Mouse (Mus musculus): ENCODE measurements at regions not wholly inside any gene's neighbourhood (a gene's known extent, or its start where the extent isn't known, plus 50 kb on each side); places are given as distances from the start of the nearest gene placed in this dataset.

DNA sequence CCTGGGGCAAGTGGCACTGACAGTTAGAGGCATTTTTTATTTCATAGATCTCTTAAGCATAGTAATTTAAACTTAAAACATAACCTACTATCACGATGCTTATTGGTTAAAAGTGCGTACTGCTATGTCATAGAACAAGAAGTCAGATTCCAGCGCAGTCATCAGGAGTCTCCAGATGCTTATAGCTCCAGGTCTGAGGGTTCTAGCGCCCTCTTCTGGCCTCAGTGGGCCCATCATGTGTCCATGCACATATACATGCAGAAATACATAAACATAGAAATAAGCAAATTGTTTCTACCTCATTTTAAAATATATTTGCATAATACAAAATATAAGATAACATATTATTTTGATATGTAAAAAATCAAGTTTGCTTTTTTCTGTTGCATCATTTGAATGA, 1002.8 kb upstream of the Adgrl2 start:
- peak; percentile 4 for DNase-seq (ENCODE audit: low read depth, low spot score)

DNA sequence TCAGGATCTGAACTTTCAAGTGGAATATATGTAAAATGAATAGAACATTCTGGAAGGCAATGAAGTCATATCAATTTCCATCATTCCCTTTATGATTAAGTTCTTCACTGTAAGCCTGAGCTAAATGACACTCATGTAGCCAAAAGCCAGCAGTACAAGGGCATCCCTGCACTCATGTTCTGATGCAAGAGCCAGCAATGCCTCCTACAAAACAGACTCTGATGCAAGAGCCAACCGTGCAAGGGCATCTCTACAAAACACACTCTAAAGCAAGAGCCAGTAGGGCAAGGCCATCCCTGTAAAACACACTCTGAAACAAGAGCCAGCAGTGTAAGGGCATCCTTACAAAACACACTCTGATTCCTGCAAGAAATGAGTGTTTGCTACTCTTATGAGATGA, 997.4 kb upstream of the Adgrl2 start:
- DNase-seq (ENCODE audit: low read depth, low spot score): no peak

DNA sequence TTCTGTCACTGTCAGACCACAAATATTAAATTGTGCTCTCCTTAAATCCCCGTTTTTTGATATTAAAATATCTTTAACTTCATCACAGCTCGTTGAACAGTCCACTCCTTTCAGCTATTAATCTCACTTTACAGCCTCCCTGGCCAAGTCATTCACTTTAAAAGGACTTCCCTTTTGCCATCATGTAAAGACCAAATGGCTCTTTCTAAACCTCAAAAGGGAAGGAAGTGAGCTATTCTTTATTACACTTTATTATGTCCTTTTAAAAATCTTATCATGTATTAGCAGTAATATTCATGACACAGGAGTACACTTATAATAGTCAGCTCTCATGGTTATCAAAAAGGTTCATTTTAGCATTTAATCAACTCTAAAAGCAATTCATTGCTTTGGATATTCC, 966.6 kb upstream of the Adgrl2 start:
- no peak for DNase-seq (ENCODE audit: low read depth, low spot score)

DNA sequence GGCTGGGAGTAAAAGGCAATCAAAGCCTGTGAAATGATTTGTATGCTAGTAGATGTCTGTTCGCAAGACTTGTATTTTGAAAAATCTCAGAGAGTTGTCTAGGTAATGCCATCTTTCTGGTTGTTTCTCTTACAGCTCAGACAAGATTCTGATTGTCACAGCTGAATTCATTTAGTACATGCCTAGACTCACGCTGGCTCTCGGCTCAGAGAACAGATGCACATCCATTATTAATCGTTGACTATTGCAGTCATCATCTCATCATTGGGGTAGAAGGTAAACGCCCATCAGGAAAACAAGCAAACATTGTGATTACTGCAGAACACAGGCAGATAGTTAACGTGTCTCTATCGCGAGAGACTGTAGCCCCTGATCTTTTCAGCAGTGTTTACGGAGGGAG, 945.8 kb upstream of the Adgrl2 start:
- no peak for DNase-seq (ENCODE audit: low read depth, low spot score)

DNA sequence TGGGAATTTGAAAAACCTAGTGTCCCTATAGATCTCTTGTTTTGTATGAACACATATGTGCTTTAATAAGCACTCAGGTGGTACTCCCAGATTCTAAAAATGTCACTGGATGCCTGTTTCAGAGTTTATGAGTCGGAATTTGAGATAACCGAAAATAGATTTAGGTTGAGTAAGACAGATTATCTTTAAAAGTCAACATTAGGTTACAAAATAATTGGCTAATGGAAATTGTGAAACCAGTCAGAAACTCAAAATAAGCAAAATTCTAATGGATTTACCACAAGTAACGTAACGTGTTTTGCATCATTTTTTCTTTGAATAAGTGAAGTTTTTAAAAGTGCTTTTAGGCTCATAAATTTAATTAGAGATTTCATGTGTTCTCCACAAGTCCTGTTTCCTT, 944.5 kb upstream of the Adgrl2 start:
- DNase-seq (ENCODE audit: low read depth, low spot score): no peak

DNA sequence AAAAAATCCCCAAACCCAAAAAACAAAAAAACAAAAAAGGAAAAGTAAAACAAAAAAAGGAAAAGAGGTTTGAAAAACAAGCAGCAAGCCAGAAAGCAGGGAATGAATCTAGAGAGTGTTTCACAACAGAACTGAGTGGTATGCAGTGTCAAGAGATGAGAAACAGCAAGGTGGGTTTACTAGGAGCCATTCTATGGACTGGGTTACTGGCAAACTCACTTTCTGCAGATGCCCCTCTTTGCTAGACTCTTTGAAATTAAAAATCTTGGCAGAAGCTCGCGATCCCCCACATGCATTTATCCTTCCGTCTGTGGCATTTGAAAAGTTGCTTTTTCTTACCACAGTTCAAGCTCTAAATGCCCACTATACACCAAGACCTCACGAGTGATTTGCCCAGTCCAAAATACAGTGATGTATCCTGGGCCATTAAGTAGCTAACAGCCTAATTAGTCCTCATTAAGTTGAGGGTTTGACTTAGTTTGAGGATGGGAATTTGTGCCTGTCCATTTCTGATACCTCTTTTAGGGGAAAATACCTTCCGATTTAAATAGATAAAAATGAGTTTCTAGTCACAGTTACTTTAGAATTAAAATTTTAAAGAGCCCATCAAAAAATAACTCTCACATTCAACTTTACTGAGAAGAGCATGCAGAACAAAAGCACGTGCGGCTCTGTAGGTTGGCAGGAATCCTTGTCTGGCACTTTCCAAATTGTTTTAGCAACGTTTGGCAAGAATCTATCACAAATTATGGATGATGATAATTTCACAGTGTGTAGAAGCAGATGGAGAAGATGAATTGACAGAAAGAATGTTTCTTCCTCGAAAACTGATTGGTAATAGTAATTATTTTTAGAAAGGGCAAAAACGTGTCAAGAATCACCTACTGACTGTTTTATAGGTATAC, 938.4 kb upstream of the Adgrl2 start:
- no peak for DNase-seq (ENCODE audit: low read depth, low spot score)

DNA sequence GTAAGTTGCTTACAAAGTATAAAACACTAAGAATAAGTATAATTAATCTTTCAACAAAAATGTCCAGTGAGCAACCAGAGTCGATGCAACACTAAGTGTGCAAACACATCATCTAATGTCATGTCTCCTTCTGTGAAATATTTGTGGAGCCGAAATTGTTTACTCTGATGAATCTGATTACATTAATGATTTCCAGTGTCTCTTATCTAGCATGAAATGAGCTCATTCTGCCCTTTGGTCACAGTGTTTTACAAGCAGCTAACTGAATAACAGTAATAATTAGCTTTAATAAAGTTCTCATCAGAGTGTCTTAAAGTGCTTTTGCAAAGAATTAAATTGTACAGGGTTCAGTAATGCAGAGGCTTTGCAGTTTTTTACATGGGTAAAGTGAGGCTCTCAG, 929.9 kb upstream of the Adgrl2 start:
- DNase-seq (ENCODE audit: low read depth, low spot score): no peak

DNA sequence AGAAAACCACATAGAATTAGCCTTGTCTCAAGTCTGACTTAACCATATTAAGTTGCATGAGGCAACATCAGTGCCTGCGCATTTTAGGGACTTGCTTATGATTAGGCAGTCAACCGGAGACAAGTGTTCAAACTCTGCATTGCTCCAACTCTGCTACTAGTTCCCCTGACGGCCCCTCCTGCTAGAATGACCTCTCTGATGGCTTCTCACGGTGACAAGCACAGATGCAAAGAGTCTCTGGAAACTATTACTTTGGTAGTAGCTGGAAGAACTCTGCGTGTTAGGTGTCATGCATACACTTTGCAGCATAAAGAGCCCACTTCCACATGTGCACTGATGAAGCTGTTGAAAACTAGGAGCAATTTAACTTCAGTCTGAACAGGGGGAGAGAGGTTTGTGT, 927.8 kb upstream of the Adgrl2 start:
- no peak for DNase-seq (ENCODE audit: low read depth, low spot score)

DNA sequence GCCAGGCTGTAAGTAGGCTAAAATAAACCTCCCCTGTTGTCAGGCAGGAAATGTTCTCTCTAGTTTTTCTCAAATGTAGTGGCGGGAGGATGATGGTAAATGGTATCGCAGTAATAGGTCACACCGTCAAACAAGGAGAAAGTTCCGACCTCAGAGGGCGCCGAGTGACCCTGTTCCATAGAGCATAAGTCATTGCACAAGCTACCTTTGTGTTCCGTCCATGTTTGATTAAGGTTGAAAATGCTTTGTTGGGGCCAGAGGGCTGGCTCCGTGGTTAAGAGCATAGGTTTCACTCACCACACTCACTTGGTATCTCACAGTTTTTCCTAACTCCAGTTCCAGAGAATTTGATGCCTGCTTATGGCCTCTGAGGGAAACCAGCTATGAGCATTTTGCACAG, 920.4 kb upstream of the Adgrl2 start:
- no peak for DNase-seq (ENCODE audit: low read depth, low spot score)

DNA sequence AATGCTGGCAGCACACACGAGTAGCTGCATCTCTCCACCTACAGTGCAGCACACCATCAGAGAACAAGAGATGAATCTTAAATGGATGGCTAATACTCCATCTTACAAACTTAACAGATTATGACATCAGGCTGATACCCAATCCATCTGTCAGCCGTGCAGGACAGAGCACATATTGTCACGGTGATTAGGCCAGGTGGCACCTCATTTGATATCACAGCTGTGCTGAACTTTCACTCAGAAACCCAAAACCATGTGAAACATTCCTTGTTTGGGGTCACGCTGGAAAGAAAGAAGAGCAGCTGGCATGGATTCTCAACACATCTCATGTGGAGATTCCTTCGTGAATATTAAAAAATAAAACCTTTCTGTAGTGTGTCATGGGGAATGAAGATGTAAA, 911.4 kb upstream of the Adgrl2 start:
- DNase-seq (ENCODE audit: low read depth, low spot score): no peak

DNA sequence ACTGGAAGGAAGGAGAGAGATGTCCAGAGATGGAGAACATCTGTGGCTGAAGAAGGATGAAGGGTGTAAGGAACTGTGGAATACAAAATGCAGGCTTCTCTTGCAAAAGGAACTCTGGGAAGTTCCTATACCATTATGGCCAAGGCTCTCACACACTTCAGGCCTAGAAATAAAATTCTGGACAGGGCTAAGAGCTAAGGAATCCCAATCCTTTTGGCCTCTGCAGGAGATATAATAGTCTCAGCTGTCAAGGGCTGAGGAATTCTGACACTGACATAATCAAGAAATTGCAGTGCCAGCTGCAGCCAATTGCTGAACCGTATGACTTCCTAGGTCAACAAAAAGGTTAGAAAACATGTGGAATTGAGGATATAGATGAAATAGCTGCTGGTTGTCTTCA, 886.2 kb upstream of the Adgrl2 start:
- no peak for DNase-seq (ENCODE audit: low read depth, low spot score)

DNA sequence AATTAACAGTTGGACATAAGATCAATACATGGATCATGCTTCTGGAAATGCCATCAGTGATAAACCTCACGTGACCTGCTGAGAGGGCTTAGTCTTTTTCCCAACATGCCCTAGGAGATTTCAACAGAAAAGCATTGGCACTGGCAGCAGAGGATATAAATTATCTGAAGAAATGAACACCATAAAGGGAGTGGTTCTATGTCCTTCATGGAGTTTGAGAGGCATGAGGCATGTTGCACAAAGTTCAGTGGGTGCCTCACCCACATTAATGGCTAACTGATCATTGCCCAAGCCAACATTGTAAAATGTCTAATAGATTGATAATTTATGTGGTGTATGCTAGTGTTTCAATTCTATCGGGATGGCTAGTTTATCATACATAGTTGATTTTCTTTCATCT, 875.6 kb upstream of the Adgrl2 start:
- DNase-seq (ENCODE audit: low read depth, low spot score): no peak

DNA sequence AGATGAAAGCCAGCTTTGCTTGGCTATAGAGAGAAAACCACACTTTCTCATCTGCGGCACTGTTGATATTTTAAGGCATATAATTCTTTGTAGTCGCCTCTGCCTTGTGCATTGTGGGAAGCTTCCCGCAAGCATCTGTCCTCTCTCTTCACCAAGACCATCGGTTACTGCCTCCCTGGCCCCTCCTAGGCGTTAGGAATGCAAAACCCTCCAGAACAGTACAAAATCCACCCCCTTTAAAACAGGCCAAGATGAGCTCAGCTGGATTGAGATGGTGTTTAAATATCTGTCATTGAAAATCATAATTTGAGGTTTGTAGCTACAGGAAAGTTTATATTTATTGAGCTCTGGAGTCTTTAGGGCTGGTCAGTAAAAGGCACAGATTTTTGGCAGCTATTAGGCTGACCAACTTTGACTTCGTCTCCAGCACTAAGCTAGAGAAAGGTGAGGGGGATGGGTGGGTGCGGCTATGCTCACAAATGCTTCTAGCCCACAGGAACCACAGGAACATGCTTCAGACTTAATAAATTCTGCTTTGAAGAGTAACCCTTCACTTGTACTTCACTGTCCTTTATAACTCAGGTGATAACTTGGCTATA, 856.7 kb upstream of the Adgrl2 start:
- no peak for DNase-seq (ENCODE audit: low read depth, low spot score)

DNA sequence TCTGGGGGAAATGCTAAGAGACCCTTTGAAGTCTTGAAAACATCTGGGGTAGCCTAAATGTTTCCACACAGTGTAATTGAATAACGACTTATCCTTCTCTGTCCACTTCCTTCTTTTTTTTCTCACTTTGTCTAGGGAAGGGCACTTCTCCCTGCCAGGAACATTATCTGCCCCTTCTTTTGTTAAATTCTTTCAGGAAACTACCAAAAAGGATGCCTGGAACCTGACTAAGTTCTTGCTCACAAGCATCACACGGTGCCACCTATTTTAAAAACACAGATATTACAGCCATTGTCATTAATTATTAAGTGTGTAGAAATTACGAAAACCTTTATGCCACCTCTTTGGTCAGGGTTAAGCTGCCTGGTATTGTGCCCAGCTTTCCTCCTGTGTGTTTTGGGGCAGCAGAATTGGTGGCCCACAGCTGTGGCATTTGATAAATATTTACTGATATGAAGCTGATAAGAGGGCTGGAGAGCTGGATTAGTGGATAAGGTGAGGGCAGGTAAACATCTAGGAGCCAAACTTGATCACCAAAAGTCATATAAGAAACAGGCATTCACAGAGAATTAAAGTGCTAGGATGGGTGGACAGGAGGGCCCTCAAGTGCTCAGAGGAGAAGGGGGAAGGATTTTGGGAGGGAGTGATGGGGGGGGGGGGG, 855.6 kb upstream of the Adgrl2 start:
- DNase-seq (ENCODE audit: low read depth, low spot score): no peak

DNA sequence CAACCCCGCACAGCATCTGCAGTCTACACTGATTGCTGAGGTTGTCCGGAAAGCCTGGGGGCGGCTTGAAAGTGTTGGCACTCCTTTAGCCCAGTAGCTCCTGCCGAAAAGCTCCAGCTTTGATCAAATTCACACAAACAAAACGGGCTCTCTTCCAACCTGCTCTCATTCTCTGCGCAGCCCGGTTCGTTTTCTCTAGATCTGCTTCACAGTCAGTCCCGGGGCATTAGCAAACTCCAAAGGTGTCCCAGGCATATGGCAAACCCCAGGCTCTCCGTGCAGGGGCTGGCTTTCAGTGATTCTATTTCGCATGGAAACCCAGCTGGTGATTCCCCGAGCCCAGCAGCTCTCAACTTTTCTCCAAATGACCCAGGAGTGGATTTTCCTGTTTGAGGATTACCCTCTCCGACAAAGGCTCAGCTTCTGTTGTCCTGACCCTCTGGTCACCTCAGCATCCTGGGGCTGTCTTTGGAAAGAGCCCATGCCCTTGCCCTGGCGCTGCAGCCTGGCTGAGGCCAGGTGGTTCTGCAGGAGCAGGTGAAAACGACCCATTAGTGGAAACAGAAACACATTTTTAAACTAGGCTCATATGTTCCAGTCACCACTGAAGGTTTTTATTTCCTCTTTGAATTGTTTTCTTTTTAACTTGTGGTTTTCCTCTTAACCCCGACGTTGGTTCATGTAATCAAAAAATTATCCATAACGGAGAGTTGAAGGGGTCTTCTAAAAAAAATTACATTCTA, 854.9 kb upstream of the Adgrl2 start:
- DNase-seq (ENCODE audit: low read depth, low spot score): no peak

DNA sequence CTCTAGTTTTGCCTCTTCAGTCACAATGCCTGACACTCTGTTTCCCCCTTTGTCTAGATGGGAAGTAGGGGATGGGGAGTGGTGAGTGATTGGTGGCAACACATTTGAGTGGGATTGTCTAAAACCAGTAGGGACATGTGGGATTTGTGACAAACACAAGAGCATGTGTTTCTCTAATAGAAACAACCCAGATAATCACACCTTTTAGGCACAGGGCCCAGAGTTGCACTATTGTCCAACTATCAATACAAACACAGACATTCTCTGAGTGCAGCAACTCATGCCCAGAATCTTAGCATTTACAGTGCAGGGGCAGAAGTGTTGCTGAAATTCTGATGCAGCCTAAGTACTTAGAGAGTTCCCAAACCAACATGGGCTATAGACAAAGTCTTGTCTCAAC, 847.6 kb upstream of the Adgrl2 start:
- DNase-seq (ENCODE audit: low read depth, low spot score): no peak

DNA sequence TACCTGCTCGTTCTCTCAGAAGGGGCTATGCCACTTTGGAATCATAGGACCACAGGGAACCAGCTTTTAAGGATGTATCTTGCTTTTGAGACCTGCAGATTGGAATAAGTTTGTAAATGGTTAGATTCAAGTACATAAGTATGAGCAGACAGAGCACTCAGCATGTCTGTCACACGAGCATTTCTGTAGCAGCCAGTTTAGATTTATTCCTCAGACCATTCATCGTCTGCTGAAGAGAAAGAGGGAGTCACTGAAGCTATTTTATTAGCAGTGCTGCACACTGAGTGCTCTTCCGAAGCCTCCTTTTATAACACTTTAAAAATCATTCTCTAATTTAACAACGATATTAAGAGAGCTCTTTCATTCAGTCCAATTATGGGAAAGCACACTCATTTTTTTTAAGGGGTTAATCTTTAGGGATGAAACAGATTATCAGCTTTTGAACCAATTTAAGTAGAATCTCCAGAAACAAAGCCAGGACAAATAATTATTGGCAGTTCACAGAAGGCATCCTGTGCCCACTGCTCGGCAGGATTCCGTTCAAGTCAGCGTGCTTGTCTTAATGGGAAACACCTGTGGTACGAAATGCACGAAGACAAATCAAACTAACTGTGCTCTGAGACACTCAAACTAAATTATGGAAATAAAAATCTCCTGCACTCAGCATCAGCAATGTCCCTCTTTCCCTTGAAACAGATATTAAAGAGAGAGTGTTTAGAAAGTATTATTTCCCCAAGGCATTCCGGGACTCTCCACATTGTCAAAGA, 846.3 kb upstream of the Adgrl2 start:
- DNase-seq (ENCODE audit: low read depth, low spot score): no peak

DNA sequence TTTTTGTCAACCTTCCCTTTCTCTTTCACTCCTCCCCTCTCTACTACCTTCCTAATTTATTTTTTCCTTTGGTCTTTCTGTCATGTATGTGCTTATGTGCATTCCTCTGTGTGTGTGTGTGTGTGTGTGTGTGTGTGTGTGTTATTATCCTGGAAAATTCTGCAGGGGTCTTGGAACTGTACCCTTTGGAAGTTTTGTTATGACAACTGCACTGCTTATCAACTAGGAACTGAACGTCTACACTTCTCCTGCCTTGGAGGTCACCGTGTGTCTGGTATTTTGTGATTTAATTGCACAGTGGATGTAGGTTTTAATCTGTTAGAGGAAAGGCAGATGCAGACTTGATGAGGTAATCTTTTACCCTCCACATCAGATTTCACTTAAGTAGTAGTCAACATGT, 836.8 kb upstream of the Adgrl2 start:
- DNase-seq (ENCODE audit: low read depth, low spot score): no peak

DNA sequence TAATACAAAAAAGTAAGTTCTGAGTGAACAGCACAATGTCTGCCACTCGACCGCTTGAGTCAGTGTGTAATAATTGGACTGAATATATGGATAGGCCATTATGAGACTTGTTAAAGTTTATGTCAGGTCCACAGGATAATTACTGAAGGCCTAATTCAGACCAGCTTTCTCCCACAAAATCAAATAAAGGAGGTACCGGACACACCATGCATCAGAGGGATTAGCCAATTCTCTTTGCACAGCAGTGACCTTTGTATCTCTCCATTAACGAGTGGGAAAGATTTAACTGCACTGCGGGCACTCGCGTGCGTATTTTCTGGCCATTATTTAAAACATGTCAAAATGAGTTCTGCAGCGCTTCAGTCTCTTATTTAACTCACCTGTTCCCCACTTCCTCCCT, 836.4 kb upstream of the Adgrl2 start:
- DNase-seq (ENCODE audit: low read depth, low spot score): no peak

DNA sequence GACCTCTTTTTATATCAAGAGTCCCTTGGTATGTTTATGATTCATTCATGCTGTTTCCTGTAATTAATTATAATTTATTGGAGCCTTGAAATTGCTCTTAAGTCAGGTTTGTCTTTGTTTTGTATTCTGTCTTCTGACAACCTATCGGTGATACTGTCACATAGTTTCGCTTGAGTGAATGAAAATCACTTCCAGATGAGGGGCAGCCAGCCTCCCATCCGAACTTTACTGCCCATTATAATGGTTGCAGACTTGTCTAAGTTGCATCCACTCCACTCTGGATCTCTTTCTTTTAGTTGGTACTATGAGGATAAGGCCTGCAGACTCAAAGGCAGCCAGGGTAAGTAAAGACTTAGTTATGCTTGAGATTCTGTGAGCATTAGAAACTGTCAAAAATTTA, 830.3 kb upstream of the Adgrl2 start:
- DNase-seq (ENCODE audit: low read depth, low spot score): no peak

DNA sequence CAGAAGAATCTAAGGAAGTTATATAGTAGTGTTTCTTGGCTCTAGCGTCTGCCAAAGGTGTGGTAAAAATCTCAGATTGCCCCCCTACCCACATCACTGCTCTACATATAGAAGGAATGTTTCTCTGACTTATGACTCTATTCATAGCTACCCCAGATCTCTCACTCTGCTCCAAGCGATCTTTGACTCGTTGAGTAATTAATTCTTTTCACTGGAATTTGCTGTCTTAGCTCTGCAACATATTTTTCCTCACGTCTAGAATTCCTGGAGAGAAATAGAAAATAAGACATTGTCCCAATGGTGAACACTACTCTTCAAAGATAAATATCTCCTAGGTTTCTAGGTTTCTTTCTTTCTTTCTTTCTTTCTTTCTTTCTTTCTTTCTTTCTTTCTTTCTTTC, 829.5 kb upstream of the Adgrl2 start:
- no peak for DNase-seq (ENCODE audit: low read depth, low spot score)

DNA sequence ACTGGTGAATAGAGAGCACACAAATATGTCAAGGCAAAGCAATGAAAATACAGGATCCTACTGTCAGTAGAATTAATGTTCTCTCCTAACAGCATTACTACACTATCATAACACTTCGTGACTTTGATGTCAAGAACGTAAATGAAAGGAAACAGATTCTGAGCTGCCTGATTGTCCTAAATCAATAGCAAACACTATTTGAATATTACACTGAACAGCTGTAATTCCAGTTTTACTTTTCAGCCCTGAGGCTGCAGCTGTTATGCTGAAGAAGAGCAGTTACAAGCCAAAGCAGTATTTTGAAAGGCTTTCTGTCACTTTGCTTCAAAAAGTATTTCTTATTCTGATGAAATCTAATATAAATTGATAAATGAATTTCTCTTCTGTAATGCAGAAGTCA, 828.7 kb upstream of the Adgrl2 start:
- DNase-seq (ENCODE audit: low read depth, low spot score): no peak

All from WW6 (cell line).